Mouse (Mus musculus) lung, adult 2 months (tissue): Measurements from ENCODE around the gene Polr2f.

Experiments used
- CTCF ChIP-seq: fragments of 200-500 bp; IDR thresholded peaks from 2 replicates; pipeline ENCODE4 v1.5.1; 2011; ENCODE audit warnings: mild to moderate bottlenecking, low read length, control low read depth; ENCODE audit not compliant: insufficient read depth
- POLR2A ChIP-seq: fragments of 200-500 bp; IDR thresholded peaks from 2 replicates; pipeline ENCODE4 v1.6.1; 2011; ENCODE audit warnings: low read depth, mild to moderate bottlenecking, control low read depth, low read length, borderline replicate concordance; ENCODE audit errors: extremely low read depth

DNA sequence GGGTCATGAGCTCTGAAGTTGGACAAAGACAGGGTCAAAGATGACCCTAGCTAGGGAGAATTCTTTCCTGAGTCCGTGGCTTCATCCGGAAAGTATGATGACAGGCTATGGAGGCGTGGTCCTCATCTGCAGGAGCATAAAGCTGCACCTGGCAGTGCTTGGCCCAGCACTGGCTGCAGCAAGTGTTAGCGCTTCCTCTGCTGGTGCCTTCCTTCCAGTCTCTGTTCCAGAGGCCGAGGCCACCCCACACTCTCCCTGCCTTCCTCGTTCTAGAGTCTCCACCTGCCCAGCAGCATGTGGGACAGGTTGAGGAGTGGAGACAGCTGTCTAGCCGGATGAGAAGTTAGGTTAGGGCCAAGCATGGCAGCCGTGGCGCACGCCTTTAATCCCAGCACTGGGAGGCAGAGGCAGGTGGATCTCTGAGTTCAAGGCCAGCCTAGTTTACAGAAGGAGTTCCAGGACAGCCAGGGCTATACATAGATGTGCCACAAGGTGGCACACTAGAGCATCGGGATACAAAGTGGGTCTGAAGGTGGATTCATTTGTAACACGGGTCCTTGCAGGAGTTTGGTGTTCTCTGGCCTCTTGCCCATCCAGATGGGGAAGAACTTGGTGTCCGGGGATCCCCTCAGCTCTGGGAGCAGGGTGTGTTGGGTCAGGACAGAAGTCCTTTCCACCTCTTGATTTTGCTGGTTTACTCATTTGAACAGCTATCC is 14.4 kb upstream of the Polr2f start:
- TF ChIP-seq CTCF (peak; percentile 52), POLR2A (no peak)
